Mouse (Mus musculus) thymus, adult 2 months (tissue): Measurements from ENCODE around the gene Ptov1.

ENCODE experiments used
- CTCF ChIP-seq: fragments of 200-500 bp; IDR thresholded peaks from 2 replicates; pipeline ENCODE4 v1.5.1; 2012; ENCODE audit warnings: mild to moderate bottlenecking, control low read depth, low read length, moderate library complexity, borderline replicate concordance; ENCODE audit not compliant: control insufficient read depth, poor library complexity, insufficient read depth; ENCODE audit errors: extremely low read depth
- POLR2A ChIP-seq: fragments of 200-500 bp; IDR thresholded peaks from 2 replicates; pipeline ENCODE4 v1.6.1; 2012; ENCODE audit warnings: mild to moderate bottlenecking, low read length, control low read depth, moderate library complexity; ENCODE audit not compliant: control insufficient read depth, poor library complexity, insufficient read depth; ENCODE audit errors: extremely low read depth

- TF ChIP-seq CTCF: no peak
- TF ChIP-seq POLR2A: no peak
Measured at GRCm38 (mm10) chr7:44900632-44901031, 31.0 kb upstream of the Ptov1 start.
